Mouse (Mus musculus) erythroblast, embryonic 14.5 days (primary cell): ENCODE measurements around the gene Erg. TPM values are rescaled to one million over a fixed set of nuclear protein-coding genes. Genes with fewer than 3 reads are reported as not detected.

Experiments
- H3K27me3 ChIP-seq: 2 replicates; pipeline ENCODE4 v1.6.1; 2012; ENCODE audit warnings: inconsistent platforms; ENCODE audit not compliant: control insufficient read depth
- H3K36me3 ChIP-seq: 2 replicates; pipeline ENCODE4 v1.6.1; 2012; ENCODE audit warnings: mild to moderate bottlenecking, inconsistent platforms; ENCODE audit not compliant: control insufficient read depth
- H3K4me1 ChIP-seq: 2 replicates; pipeline ENCODE4 v1.6.1; 2012; ENCODE audit warnings: inconsistent platforms; ENCODE audit not compliant: control insufficient read depth
- H3K4me3 ChIP-seq: replicated peaks from 2 replicates; pipeline ENCODE3; 2012; ENCODE audit warnings: moderate library complexity, mild to moderate bottlenecking, inconsistent platforms
- H3K9me3 ChIP-seq: 2 replicates; pipeline ENCODE4 v1.6.1; 2012; ENCODE audit warnings: low read length, inconsistent platforms, mixed read lengths; ENCODE audit not compliant: control insufficient read depth
- GATA1 ChIP-seq: IDR thresholded peaks from 2 replicates; pipeline ENCODE4 v1.6.1; 2012; ENCODE audit warnings: low read length, inconsistent platforms, mixed read lengths
- TAL1 ChIP-seq: IDR thresholded peaks from 3 replicates; pipeline ENCODE4 v1.6.1; 2012; ENCODE audit warnings: low read length, inconsistent platforms, mixed read lengths
- polyA plus RNA-seq: library from polyadenylated mRNA; stranded (reverse); fragments of >175 nt; gene quantifications from 2 replicates; pipeline ENCODE4 v1.2.3, GENCODE M21; 2012

Gene Erg
- polyA plus RNA-seq, 1 experiment, result not detected

DNA sequence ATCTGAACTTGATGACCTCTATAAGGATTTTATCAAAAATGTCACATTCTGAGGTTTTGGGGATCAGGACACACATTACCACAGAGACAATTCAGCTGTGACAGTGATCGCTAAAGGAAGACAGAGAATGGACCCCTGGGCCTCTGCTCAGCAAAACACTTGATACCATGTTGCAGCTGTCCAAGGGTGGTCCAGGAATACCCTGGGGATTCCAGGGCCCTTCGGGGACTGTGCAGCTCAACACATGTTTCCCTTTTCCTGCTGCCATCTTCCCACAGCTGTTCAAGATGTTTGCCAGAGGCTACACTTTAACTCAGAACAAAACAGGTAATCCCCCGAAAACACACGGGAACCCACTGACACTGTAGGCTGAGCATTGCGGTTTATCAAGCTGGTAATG is 158.2 kb downstream of the Erg start:
- Histone ChIP-seq H3K4me3 (no peak overlapping the region), H3K9me3 (no peaks in the 10 kb centered on the region), H3K27me3 (no peaks in the 10 kb centered on the region), H3K36me3 (no peaks in the 10 kb centered on the region), H3K4me1 (no peaks in the 10 kb centered on the region)
- TF ChIP-seq TAL1, result no peak
- TF ChIP-seq GATA1, result no peak

DNA sequence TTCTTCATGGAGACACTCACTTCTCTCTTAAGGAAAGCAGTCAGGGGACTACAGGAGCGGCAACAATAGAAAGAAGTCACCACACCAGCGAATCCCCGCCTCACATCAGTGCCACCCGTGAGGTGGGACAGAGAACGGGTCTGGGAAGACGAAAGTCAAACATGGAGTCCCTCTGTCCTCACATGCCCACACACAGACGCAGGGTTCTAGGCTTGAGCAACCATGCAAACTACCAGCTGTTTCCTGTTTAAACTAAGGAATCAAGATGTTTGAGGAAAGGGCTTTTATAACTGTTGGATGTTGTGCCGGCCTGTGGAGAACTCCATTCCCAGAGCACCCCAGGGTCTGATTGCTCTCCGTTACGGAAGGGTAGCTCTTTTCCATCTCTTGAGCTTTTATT is 158.9 kb downstream of the Erg start:
- no peaks in the 10 kb centered on the region for H3K4me1 ChIP-seq
- TF ChIP-seq TAL1 (no peak), GATA1 (no peak)
- no peak overlapping the region for H3K4me3 ChIP-seq
- no peaks in the 10 kb centered on the region for H3K9me3 ChIP-seq
- H3K27me3 ChIP-seq, result no peaks in the 10 kb centered on the region
- H3K36me3 ChIP-seq, result no peaks in the 10 kb centered on the region

DNA sequence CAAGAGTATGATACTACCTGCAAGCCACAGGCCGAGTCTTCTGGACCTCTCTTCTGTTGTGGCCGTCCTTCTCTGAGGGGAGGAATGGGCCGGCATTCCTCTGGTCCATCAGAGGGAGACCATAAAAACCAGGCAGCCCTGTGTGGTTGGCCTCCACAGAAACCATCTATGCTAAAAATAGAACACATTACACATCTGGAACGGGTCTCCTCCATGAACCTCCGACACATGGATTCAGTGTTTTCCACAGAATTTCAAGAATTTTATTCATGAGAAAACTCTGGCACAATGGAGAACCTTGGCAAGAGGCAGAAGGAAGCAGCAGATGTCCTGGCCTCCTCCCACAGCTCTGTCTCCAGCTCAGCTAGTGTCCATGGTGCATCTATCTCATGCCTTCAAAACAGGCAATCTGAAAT is 163.7 kb downstream of the Erg start:
- no peaks in the 10 kb centered on the region for H3K27me3 ChIP-seq
- no peaks in the 10 kb centered on the region for H3K4me1 ChIP-seq
- H3K36me3 ChIP-seq, result no peaks in the 10 kb centered on the region
- H3K4me3 ChIP-seq, result no peak overlapping the region
- H3K9me3 ChIP-seq, result no peaks in the 10 kb centered on the region
- TF ChIP-seq GATA1 (no peak), TAL1 (no peak)

DNA sequence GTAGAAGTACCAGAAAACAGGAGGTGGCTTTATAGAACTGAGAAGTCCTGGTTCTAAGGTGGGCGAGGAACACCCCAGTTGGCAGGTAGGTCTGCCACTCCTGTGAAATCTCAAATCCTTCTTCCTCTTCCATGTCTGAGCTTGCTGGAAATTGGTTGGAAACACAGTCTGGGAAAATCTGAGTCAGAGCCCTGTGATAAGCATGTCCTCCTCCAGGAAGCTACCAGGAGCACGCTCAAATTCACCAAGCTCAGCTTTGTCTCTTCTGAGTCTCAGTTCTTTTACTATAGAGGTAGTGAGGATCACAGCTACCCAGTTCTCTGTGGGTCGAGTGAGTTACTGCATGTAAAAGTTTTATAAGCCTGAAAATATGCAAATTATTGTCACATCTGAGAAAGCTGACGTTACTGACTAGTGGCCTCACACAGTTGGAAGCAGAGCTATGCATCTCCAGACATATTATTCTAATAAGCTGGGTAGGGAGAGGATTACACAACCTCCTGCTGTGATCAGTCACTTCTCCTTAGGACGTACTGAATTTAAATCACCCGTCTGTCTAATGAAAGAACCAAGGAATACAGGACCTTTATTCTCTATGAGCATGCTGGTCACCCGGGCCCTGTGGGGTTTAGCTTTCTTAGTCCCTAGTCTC is 165.0 kb downstream of the Erg start:
- no peaks in the 10 kb centered on the region for H3K36me3 ChIP-seq
- H3K27me3 ChIP-seq, result no peaks in the 10 kb centered on the region
- H3K9me3 ChIP-seq, result no peaks in the 10 kb centered on the region
- TF ChIP-seq GATA1 (no peak), TAL1 (no peak)
- no peak overlapping the region for H3K4me3 ChIP-seq
- H3K4me1 ChIP-seq, result no peaks in the 10 kb centered on the region

DNA sequence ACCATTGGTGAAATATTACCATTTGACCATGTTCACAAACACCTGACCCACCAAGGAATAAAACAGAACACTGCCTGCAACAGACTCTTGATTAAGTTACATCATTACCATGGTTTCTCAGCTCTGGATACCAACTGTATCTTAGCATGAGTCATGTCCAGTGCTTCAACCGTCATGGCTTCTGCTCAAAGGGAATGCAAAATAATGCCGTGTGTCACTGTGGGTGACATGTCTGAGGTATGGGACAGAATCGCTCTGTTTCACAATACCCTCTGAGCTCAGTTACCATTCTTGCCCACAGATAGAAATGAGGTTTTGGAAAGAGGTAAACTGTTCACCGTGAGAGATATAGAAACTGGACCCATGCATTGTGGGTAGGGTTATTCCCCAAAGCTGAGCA is 170.5 kb downstream of the Erg start:
- no peaks in the 10 kb centered on the region for H3K4me1 ChIP-seq
- H3K36me3 ChIP-seq, result no peaks in the 10 kb centered on the region
- H3K9me3 ChIP-seq, result no peaks in the 10 kb centered on the region
- H3K27me3 ChIP-seq, result no peaks in the 10 kb centered on the region
- H3K4me3 ChIP-seq, result no peak overlapping the region
- TF ChIP-seq GATA1, result no peak
- TF ChIP-seq TAL1, result no peak

DNA sequence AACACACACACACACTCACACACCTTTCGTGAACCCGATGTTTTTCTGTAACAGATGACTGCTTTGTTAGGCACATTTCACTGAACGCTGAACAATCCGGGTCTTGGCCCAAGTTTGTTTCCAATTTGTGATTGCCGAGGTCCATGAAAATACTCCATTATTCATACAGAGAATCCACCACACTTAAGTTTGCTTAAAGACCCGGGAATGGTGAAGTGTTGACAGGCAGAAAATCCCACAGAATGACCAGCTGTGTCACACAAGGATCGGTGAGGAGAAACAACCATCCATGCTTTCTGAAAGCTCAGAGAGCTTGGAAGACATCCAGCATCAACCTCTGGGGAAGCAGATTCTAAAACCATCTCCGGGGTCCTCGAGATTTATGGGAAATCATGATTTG is 171.0 kb downstream of the Erg start:
- H3K4me1 ChIP-seq, result no peaks in the 10 kb centered on the region
- H3K36me3 ChIP-seq, result no peaks in the 10 kb centered on the region
- no peak for TF ChIP-seq TAL1
- TF ChIP-seq GATA1, result no peak
- no peaks in the 10 kb centered on the region for H3K9me3 ChIP-seq
- H3K27me3 ChIP-seq, result no peaks in the 10 kb centered on the region
- H3K4me3 ChIP-seq, result no peak overlapping the region

DNA sequence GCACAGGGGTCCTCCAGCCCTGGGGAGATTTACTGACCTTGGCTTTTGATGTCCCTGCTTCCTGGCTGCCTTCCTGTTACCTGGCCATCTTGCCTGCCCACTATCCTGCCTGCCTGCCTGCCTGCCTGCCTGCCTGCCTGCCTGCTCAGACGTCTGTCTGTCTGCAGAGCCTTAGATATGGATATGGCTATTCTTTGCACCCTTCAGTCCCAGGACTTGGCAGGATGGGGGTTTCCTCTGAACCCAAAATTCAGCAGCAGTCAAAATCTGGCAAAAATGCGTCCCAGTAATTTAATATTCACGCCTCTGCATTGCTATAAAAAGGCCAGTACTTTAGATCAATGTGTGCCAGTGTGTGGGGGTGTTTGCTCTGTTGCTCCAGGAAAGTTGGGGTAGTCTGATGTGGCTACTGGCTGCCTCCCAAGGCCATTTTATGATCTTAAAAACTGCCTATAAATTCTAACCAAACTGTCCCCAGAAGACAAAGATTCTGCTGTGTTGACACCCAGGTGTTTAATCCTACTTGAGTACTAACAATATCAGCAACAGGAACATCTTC is 172.9 kb downstream of the Erg start:
- Histone ChIP-seq H3K4me1 (no peaks in the 10 kb centered on the region), H3K9me3 (no peaks in the 10 kb centered on the region)
- no peak for TF ChIP-seq GATA1
- no peak for TF ChIP-seq TAL1

DNA sequence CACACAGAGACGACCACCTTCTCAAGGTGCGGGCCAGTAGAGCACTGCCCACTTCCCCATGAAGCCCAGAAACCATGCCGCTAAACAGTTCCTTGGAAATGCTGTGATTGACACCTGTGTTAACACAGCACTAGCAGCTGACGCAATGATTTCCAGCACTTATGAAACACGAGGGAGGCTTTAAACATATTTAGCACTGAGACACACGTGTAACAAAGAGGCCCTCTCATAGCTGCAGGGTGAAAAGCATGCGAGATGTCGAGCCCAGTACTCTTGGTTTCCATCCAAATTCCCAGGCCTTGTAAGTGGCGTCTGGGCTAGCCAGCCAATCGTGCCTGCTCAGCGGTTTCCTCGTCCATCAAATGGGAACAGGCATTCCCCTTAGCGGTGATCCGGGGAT is 178.3 kb downstream of the Erg start:
- Histone ChIP-seq H3K4me1 (no peaks in the 10 kb centered on the region), H3K9me3 (no peaks in the 10 kb centered on the region), H3K4me3 (no peak overlapping the region), H3K27me3 (no peaks in the 10 kb centered on the region), H3K36me3 (no peaks in the 10 kb centered on the region)
- TF ChIP-seq GATA1, result no peak
- TF ChIP-seq TAL1, result no peak

More for the DNA sequence above, 172.9 kb downstream of the Erg start:
- Histone ChIP-seq H3K4me3 (no peak overlapping the region), H3K36me3 (no peaks in the 10 kb centered on the region), H3K27me3 (no peaks in the 10 kb centered on the region)

DNA sequence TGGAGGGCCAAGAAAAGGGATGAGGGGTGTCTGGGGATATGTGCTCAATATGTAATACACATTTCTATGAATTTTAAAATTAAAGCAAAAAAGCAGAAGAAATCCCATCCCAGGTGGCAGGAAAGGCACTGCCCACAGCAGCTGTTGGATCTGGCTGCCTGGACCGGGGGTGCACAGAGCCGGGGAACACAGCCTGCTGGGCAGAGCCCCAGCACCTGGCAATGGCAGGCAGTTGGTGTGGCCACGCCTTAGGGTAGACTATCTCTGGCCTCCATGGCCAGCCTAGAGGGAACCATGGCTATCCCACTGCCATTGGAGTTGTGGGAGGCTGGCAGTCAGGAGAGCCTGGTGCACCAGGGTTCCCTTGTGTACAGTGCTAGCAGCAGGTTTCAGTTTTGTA is 180.9 kb downstream of the Erg start:
- H3K4me1 ChIP-seq, result no peaks in the 10 kb centered on the region
- H3K4me3 ChIP-seq, result no peak overlapping the region
- no peaks in the 10 kb centered on the region for H3K36me3 ChIP-seq
- no peaks in the 10 kb centered on the region for H3K27me3 ChIP-seq
- TF ChIP-seq GATA1 (no peak), TAL1 (no peak)
- H3K9me3 ChIP-seq, result no peaks in the 10 kb centered on the region

DNA sequence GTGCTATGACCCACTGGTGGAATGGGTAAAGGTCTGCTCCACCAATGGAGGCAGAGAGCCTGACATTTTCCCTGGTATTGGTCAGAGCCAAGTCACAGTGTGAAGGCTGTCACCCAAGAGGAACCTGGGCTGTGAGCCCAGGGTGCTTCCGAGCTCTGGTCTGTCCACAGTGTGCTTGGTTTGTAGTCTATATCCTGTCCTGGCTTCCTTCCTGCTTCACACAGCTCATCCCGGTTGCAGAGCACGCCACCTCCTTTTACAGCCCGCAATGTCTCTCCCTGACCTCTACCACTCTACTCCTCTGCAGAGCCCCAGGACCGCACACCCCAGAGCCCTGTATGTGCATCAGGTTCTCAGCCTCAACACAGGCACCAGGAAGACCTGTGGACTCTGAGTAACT is 182.9 kb downstream of the Erg start:
- no peaks in the 10 kb centered on the region for H3K9me3 ChIP-seq
- H3K36me3 ChIP-seq, result no peaks in the 10 kb centered on the region
- H3K4me1 ChIP-seq, result no peaks in the 10 kb centered on the region
- TF ChIP-seq TAL1 (no peak), GATA1 (no peak)
- no peaks in the 10 kb centered on the region for H3K27me3 ChIP-seq
- H3K4me3 ChIP-seq, result no peak overlapping the region
